Mouse (Mus musculus): Measurements from ENCODE around the gene Arhgap15. TPM values are rescaled to one million over a fixed set of nuclear protein-coding genes. Genes with fewer than 3 reads are reported as not detected.

Arhgap15 gene
- total and polyA plus RNA-seq, 3 experiments = 1.5 to 2.8 TPM; not detected in 1

GRCm38 (mm10) chr2:44286181-44286719, 537.6 kb downstream of the Arhgap15 start:
- no peaks in the 10 kb centered on the region for H3K9me3 ChIP-seq (replicated peaks; ENCODE audit: insufficient read depth, low read length)
- TF ChIP-seq MEF2A (IDR thresholded peaks at IDR 0.05; ENCODE audit: extremely low read depth, insufficient replicate concordance, low read depth, low read length, poor library complexity, severe bottlenecking) (no peak), GABPA (IDR thresholded peaks at IDR 0.05; ENCODE audit: low read depth, low read length) (no peak), USF2 (IDR thresholded peaks at IDR 0.05; ENCODE audit: borderline replicate concordance in 1 of 2, insufficient read depth in 1 of 2, low read depth in 1 of 2, low read length in 2 of 2) (no peak), SIN3A (IDR thresholded peaks at IDR 0.05; ENCODE audit: low read length) (no peak), E2F4 (IDR thresholded peaks at IDR 0.05; ENCODE audit: borderline replicate concordance, low read depth, low read length) (no peak), MYB (IDR thresholded peaks at IDR 0.05; ENCODE audit: low read depth, low read length) (no peak), ETS1 (IDR thresholded peaks at IDR 0.05; ENCODE audit: low read depth, low read length) (no peak), GATA1 (IDR thresholded peaks at IDR 0.05; ENCODE audit: low read depth, low read length) (no peak), MXI1 (IDR thresholded peaks at IDR 0.05; ENCODE audit: low read depth, low read length) (no peak), JUND (IDR thresholded peaks at IDR 0.05; ENCODE audit: low read depth, low read length) (no peak), MYC (IDR thresholded peaks at IDR 0.05; ENCODE audit: low read depth, low read length) (no peak), MAX (IDR thresholded peaks at IDR 0.05; ENCODE audit: low read length) (no peak), CHD2 (IDR thresholded peaks at IDR 0.05; ENCODE audit: low read length) (no peak), EP300 (IDR thresholded peaks at IDR 0.05; ENCODE audit: low read depth in 1 of 2, low read length in 2 of 2) (no peak), NRF1 (IDR thresholded peaks at IDR 0.05; ENCODE audit: insufficient read depth, low read depth, low read length, poor library complexity, severe bottlenecking) (no peak), POLR2AphosphoS2 (IDR thresholded peaks at IDR 0.05; ENCODE audit: low read length) (no peak), NELFE (IDR thresholded peaks at IDR 0.05; ENCODE audit: low read depth, low read length) (no peak)
- no peaks in the 10 kb centered on the region for H3K79me2 ChIP-seq (ENCODE audit: control insufficient read depth, insufficient read depth, low read length, poor library complexity)
- H3K9ac ChIP-seq (ENCODE audit: control insufficient read depth, low read depth, low read length, poor library complexity, severe bottlenecking) = no peak overlapping the region
- no peak overlapping the region for H3K27ac ChIP-seq (ENCODE audit: control insufficient read depth, low read depth, low read length)
- no peak for DNase-seq (ENCODE audit: low read depth, low spot score)
- no peaks in the 10 kb centered on the region for H3K4me1 ChIP-seq (ENCODE audit: control insufficient read depth in 1 of 2, insufficient read depth in 2 of 2, low read length in 2 of 2)
- no peaks in the 10 kb centered on the region for H3K36me3 ChIP-seq (ENCODE audit: control insufficient read depth in 1 of 2, insufficient read depth in 2 of 2, low read length in 2 of 2)
- H3K27me3 ChIP-seq (ENCODE audit: control insufficient read depth in 1 of 2, insufficient read depth in 2 of 2, low read length in 2 of 2) = no peaks in the 10 kb centered on the region
- no peak overlapping the region for H3K4me3 ChIP-seq (ENCODE audit: control insufficient read depth in 1 of 2, insufficient read depth in 1 of 2, low read depth in 2 of 2, low read length in 2 of 2)

- H3K4me1 ChIP-seq (ENCODE audit: control insufficient read depth in 1 of 2, insufficient read depth in 2 of 2, low read length in 2 of 2) = no peaks in the 10 kb centered on the region
- DNase-seq (ENCODE audit: low read depth, low spot score) = no peak
- TF ChIP-seq EP300 (IDR thresholded peaks at IDR 0.05; ENCODE audit: low read depth in 1 of 2, low read length in 2 of 2) = no peak
- no peak for TF ChIP-seq CHD2 (IDR thresholded peaks at IDR 0.05; ENCODE audit: low read length)
- no peak for TF ChIP-seq SMC3 (IDR thresholded peaks at IDR 0.05; ENCODE audit: low read depth, low read length)
- TF ChIP-seq TAL1 (IDR thresholded peaks at IDR 0.05; ENCODE audit: low read length) = no peak
- no peak for TF ChIP-seq RAD21 (IDR thresholded peaks at IDR 0.05; ENCODE audit: low read depth, low read length)
- no peak for TF ChIP-seq ETS1 (IDR thresholded peaks at IDR 0.05; ENCODE audit: low read depth, low read length)
- no peak for TF ChIP-seq NRF1 (IDR thresholded peaks at IDR 0.05; ENCODE audit: insufficient read depth, low read depth, low read length, poor library complexity, severe bottlenecking)
- no peak for TF ChIP-seq E2F4 (IDR thresholded peaks at IDR 0.05; ENCODE audit: borderline replicate concordance, low read depth, low read length)
- no peak for TF ChIP-seq ZMIZ1 (IDR thresholded peaks at IDR 0.05; ENCODE audit: low read depth, low read length)
- TF ChIP-seq MYB (IDR thresholded peaks at IDR 0.05; ENCODE audit: low read depth, low read length) = no peak
- no peak for TF ChIP-seq MAX (IDR thresholded peaks at IDR 0.05; ENCODE audit: low read length)
- TF ChIP-seq ZKSCAN1 (IDR thresholded peaks at IDR 0.05; ENCODE audit: low read depth, low read length) = no peak
- TF ChIP-seq USF2 (IDR thresholded peaks at IDR 0.05; ENCODE audit: borderline replicate concordance in 1 of 2, insufficient read depth in 1 of 2, low read depth in 1 of 2, low read length in 2 of 2) = no peak
- no peak overlapping the region for H3K27ac ChIP-seq (ENCODE audit: control insufficient read depth, low read depth, low read length)
- H3K9ac ChIP-seq (ENCODE audit: control insufficient read depth, low read depth, low read length, poor library complexity, severe bottlenecking) = no peak overlapping the region
- no peaks in the 10 kb centered on the region for H3K79me2 ChIP-seq (ENCODE audit: control insufficient read depth, insufficient read depth, low read length, poor library complexity)
- H3K9me3 ChIP-seq (replicated peaks; ENCODE audit: insufficient read depth, low read length) = no peaks in the 10 kb centered on the region
- H3K36me3 ChIP-seq (ENCODE audit: control insufficient read depth in 1 of 2, insufficient read depth in 2 of 2, low read length in 2 of 2) = peaks cover 0 to 2% of the 10 kb centered on the region in 2 experiments; a peak in 2 of 4 replicates
- H3K27me3 ChIP-seq (ENCODE audit: control insufficient read depth in 1 of 2, insufficient read depth in 2 of 2, low read length in 2 of 2) = no peaks in the 10 kb centered on the region
- H3K4me3 ChIP-seq (ENCODE audit: control insufficient read depth in 1 of 2, insufficient read depth in 1 of 2, low read depth in 2 of 2, low read length in 2 of 2) = no peak overlapping the region
Observed at GRCm38 (mm10) chr2:44299156-44299555, 550.5 kb downstream of the Arhgap15 start.
